ENCODE assay signal across 32 mouse cellular contexts in genomic region chr5:33465464-33465863, GRCm38 (mm10). TPM values are rescaled to one million over a fixed set of nuclear protein-coding genes. Genes with fewer than 3 reads are reported as not detected.
DNase-seq lines count a peak whose midpoint lies in the region; ATAC-seq and TF ChIP-seq lines count a peak whose summit lies in the region.
"Had no signal": no experiment of that assay in that cellular context is flagged by ENCODE, and none has a peak within 500 bp of the region (broad histone marks: within the 10 kb centered on the region; RNA-seq: fewer than 3 reads in every experiment).

No protein-coding gene starts in this region.

- ATAC-seq in forebrain, postnatal 0 days = no peak
- ATAC-seq in midbrain, embryonic 15.5 days (replicated peaks) = no peak
- ATAC-seq in midbrain, embryonic 13.5 days = peak; percentile 24; the same call in 1 of the 2 replicates
- ATAC-seq: intestine, postnatal 0 days had no signal

- H3K27ac ChIP-seq in forebrain, embryonic 10.5 days = 0 out of 2 replicates have a peak overlapping the region, but pooled peaks have one; percentile 22
- H3K27ac ChIP-seq in forebrain, postnatal 0 days (ENCODE audit: low read depth, low read length) = no peak overlapping the region
- H3K27ac ChIP-seq in midbrain, embryonic 10.5 days (replicated peaks) = peak overlapping the region; percentile 58
- H3K27ac ChIP-seq in midbrain, embryonic 15.5 days = no peak overlapping the region
- peak overlapping the region; percentile 55 for H3K27ac ChIP-seq in midbrain, embryonic 13.5 days
- H3K27ac ChIP-seq: embryonic facial prominence, embryonic 15.5 days; hindbrain, embryonic 15.5 days; layer of hippocampus, adult 2 months; liver, embryonic 14.5 days; lung, embryonic 15.5 days; macrophage; neural tube, embryonic 15.5 days had no signal

- no peak overlapping the region for H3K4me2 ChIP-seq in forebrain, postnatal 0 days (ENCODE audit: low read depth)
- no peak overlapping the region for H3K4me2 ChIP-seq in midbrain, embryonic 15.5 days
- H3K4me2 ChIP-seq in midbrain, embryonic 13.5 days (replicated peaks) = no peak overlapping the region
- H3K4me2 ChIP-seq: embryonic facial prominence, embryonic 15.5 days; heart, embryonic 12.5 days; hindbrain, embryonic 15.5 days; lung, embryonic 15.5 days; neural tube, embryonic 15.5 days had no signal

- H3K4me3 ChIP-seq in forebrain, embryonic 10.5 days = no peak overlapping the region
- no peak overlapping the region for H3K4me3 ChIP-seq in forebrain, postnatal 0 days (ENCODE audit: low read depth, low read length)
- H3K4me3 ChIP-seq in midbrain, embryonic 10.5 days = no peak overlapping the region
- H3K4me3 ChIP-seq in midbrain, embryonic 15.5 days = no peak overlapping the region
- H3K4me3 ChIP-seq in midbrain, embryonic 13.5 days (replicated peaks) = no peak overlapping the region
- H3K4me3 ChIP-seq: embryonic facial prominence, embryonic 15.5 days; heart, embryonic 12.5 days; hindbrain, embryonic 15.5 days; layer of hippocampus, adult 2 months; lung, embryonic 15.5 days; neural tube, embryonic 15.5 days had no signal

- no peaks in the 10 kb centered on the region for H3K9me3 ChIP-seq in forebrain, embryonic 10.5 days
- no peaks in the 10 kb centered on the region for H3K9me3 ChIP-seq in forebrain, postnatal 0 days (ENCODE audit: low read length)
- no peaks in the 10 kb centered on the region for H3K9me3 ChIP-seq in midbrain, embryonic 10.5 days (replicated peaks)
- no peaks in the 10 kb centered on the region for H3K9me3 ChIP-seq in midbrain, embryonic 15.5 days
- no peaks in the 10 kb centered on the region for H3K9me3 ChIP-seq in midbrain, embryonic 13.5 days
- H3K9me3 ChIP-seq: embryonic facial prominence, embryonic 15.5 days; heart, embryonic 12.5 days; hindbrain, embryonic 15.5 days; lung, embryonic 15.5 days; neural tube, embryonic 15.5 days had no signal

- H3K9ac ChIP-seq in forebrain, postnatal 0 days = no peak overlapping the region
- no peak overlapping the region for H3K9ac ChIP-seq in midbrain, embryonic 15.5 days
- no peak overlapping the region for H3K9ac ChIP-seq in midbrain, embryonic 13.5 days (replicated peaks)
- H3K9ac ChIP-seq: embryonic facial prominence, embryonic 15.5 days; heart, embryonic 12.5 days; hindbrain, embryonic 15.5 days; liver, embryonic 14.5 days; lung, embryonic 15.5 days; neural tube, embryonic 15.5 days had no signal

- intact Hi-C loops in left cerebral cortex, postnatal 14 days (cut with DNase I) = no loop called here

- H3K4me1 ChIP-seq in forebrain, embryonic 10.5 days = peaks cover 39% of the 10 kb centered on the region
- H3K4me1 ChIP-seq in forebrain, postnatal 0 days (ENCODE audit: insufficient read depth) = no peaks in the 10 kb centered on the region
- peaks cover 31% of the 10 kb centered on the region for H3K4me1 ChIP-seq in midbrain, embryonic 10.5 days
- peaks cover 16% of the 10 kb centered on the region for H3K4me1 ChIP-seq in midbrain, embryonic 15.5 days
- peaks cover 30% of the 10 kb centered on the region for H3K4me1 ChIP-seq in midbrain, embryonic 13.5 days (replicated peaks)
- H3K4me1 ChIP-seq: embryonic facial prominence, embryonic 15.5 days; heart, embryonic 12.5 days; lung, embryonic 15.5 days had no signal

- no peak for TF ChIP-seq CTCF in forebrain, postnatal 0 days (IDR thresholded peaks at IDR 0.05; ENCODE audit: low read depth)

- DNase-seq in forebrain, embryonic 10.5 days (ENCODE audit: extremely low spot score, low spot score) = peak; percentile 42
- DNase-seq in forebrain, postnatal 0 days = no peak
- no peak for DNase-seq in midbrain, embryonic 10.5 days (ENCODE audit: low spot score)
- DNase-seq in left cerebral cortex, postnatal 14 days (ENCODE audit: low spot score in 2 of 2) = no peak
- DNase-seq in right cerebral cortex, adult 18-20 months = no peak
- DNase-seq in thymus, postnatal 25 days = no peak
- DNase-seq: adrenal gland, postnatal 14 days; cerebellum, adult 8-10 months; cerebellum, postnatal 36 days; embryo, embryonic 11 days; gastrocnemius, postnatal 14 days; heart, adult 18-20 months; heart, postnatal 10 days; kidney, postnatal 25 days; layer of hippocampus, postnatal 36 days; right cerebral cortex, postnatal 14 days; thymus, postnatal 14 days had no signal

- 46% methylated on average over 11 of the region's 11 CpGs for WGBS in forebrain, embryonic 10.5 days
- 12% methylated on average over 11 of the region's 11 CpGs for WGBS in forebrain, postnatal 0 days
- 60% methylated on average over 11 of the region's 11 CpGs for WGBS in midbrain, embryonic 10.5 days
- WGBS in midbrain, embryonic 15.5 days = 22% methylated on average over 11 of the region's 11 CpGs
- WGBS in midbrain, embryonic 13.5 days = 21% methylated on average over 11 of the region's 11 CpGs

- no peaks in the 10 kb centered on the region for H3K36me3 ChIP-seq in forebrain, embryonic 10.5 days (replicated peaks)
- no peaks in the 10 kb centered on the region for H3K36me3 ChIP-seq in forebrain, postnatal 0 days (ENCODE audit: insufficient read depth)
- no peaks in the 10 kb centered on the region for H3K36me3 ChIP-seq in midbrain, embryonic 10.5 days
- no peaks in the 10 kb centered on the region for H3K36me3 ChIP-seq in midbrain, embryonic 15.5 days (replicated peaks)
- H3K36me3 ChIP-seq in midbrain, embryonic 13.5 days = no peaks in the 10 kb centered on the region
- H3K36me3 ChIP-seq: embryonic facial prominence, embryonic 15.5 days; heart, embryonic 12.5 days; hindbrain, embryonic 15.5 days; lung, embryonic 15.5 days; neural tube, embryonic 15.5 days had no signal

- H3K27me3 ChIP-seq in forebrain, embryonic 10.5 days (ENCODE audit: poor library complexity, severe bottlenecking) = peaks cover 87% of the 10 kb centered on the region
- no peaks in the 10 kb centered on the region; the same call in 1 of the 2 replicates for H3K27me3 ChIP-seq in forebrain, postnatal 0 days (ENCODE audit: insufficient read depth, low read length)
- peaks cover 26% of the 10 kb centered on the region for H3K27me3 ChIP-seq in midbrain, embryonic 10.5 days (ENCODE audit: low read depth, poor library complexity, severe bottlenecking)
- H3K27me3 ChIP-seq in midbrain, embryonic 15.5 days (replicated peaks) = no peaks in the 10 kb centered on the region; the same call in 1 of the 2 replicates
- peaks cover 21% of the 10 kb centered on the region for H3K27me3 ChIP-seq in midbrain, embryonic 13.5 days
- H3K27me3 ChIP-seq: lung, embryonic 15.5 days had no signal

RNA-seq across cellular contexts. Expression of gene Nkx1-1, which starts 31.7 kb away (rescaled TPM):
- polyA plus RNA-seq in forebrain, embryonic 10.5 days (2016; fragmentation: Nextera tagmentation; extraction: Ambion mirVana) = not detected in 2 replicates
- total RNA-seq in forebrain, postnatal 0 days (2014; rRNA removed) = not detected in 2 replicates
- polyA plus RNA-seq in forebrain, postnatal 0 days (2015; fragmentation: Nextera tagmentation; extraction: Ambion mirVana) = not detected in 2 replicates
- polyA plus RNA-seq in midbrain, embryonic 10.5 days (2016; fragmentation: Nextera tagmentation; extraction: Ambion mirVana) = 0.11 TPM in 1 of 2 replicates, not detected in the other
- polyA plus RNA-seq in midbrain, embryonic 15.5 days (2015; fragmentation: Nextera tagmentation; extraction: Ambion mirVana) = 0.33 TPM in 1 of 2 replicates, not detected in the other
- polyA plus RNA-seq in midbrain, embryonic 13.5 days (2015; fragmentation: Nextera tagmentation; extraction: Ambion mirVana) = not detected in 2 replicates
- not detected for total RNA-seq in left cerebral cortex, postnatal 14 days (2021)
- total RNA-seq: adrenal gland, postnatal 14 days; gastrocnemius, postnatal 14 days; heart, adult 18-20 months; heart, postnatal 10 days; layer of hippocampus, adult 2 months; layer of hippocampus, postnatal 36 days; left cerebral cortex, postnatal 36 days had no signal
- polyA plus RNA-seq: embryonic facial prominence, embryonic 15.5 days; heart, embryonic 12.5 days; intestine, postnatal 0 days; kidney, embryonic 14.5 days; limb, embryonic 14.5 days; liver, embryonic 14.5 days; lung, embryonic 15.5 days; macrophage; spleen, adult 2 months had no signal

Comparison
In these comparisons a context has a peak if more than half of its experiments do, and no peak if none do; other contexts are left out.
1. H3K27ac ChIP-seq: peak in forebrain, embryonic 10.5 days (single experiment), midbrain, embryonic 10.5 days (single experiment) and midbrain, embryonic 13.5 days (single experiment); none in forebrain, postnatal 0 days (single experiment) and midbrain, embryonic 15.5 days (single experiment).